Comparison of ENCODE assay signal across 17 mouse cellular contexts in genomic region chr5:100369093-100369492, GRCm38 (mm10). TPM values are rescaled to one million over a fixed set of nuclear protein-coding genes. Genes with fewer than 3 reads are reported as not detected.
DNase-seq lines count a peak whose midpoint lies in the region; ATAC-seq and TF ChIP-seq lines count a peak whose summit lies in the region.
"Had no signal": no experiment of that assay in that cellular context is flagged by ENCODE, and none has a peak within 500 bp of the region (broad histone marks: within the 10 kb centered on the region; RNA-seq: fewer than 3 reads in every experiment).

No protein-coding gene starts in this region.

- no peak overlapping the region for H3K4me2 ChIP-seq in heart, embryonic 11.5 days
- no peak overlapping the region for H3K4me2 ChIP-seq in lung, postnatal 0 days (replicated peaks; ENCODE audit: low read depth, low read length)
- H3K4me2 ChIP-seq: embryonic facial prominence, embryonic 13.5 days; hindbrain, embryonic 15.5 days; liver, embryonic 15.5 days; midbrain, embryonic 15.5 days had no signal

- H3K36me3 ChIP-seq in heart, embryonic 11.5 days (ENCODE audit: control insufficient read depth, insufficient read depth, low read length): peaks cover 36% of the 10 kb centered on the region
- peaks cover 21% of the 10 kb centered on the region; the same call in 1 of the 2 replicates for H3K36me3 ChIP-seq in lung, postnatal 0 days (ENCODE audit: insufficient read depth, low read length)

- peak; percentile 22 to 47 for DNase-seq in heart, adult 18-20 months
- peak; percentile 18 for DNase-seq in thymus, postnatal 4 days
- DNase-seq in thymus, adult 18-20 months: no peak
- peak; percentile 63 for DNase-seq in lung, postnatal 0 days (ENCODE audit: low spot score)
- no peak for DNase-seq in Muller cell, postnatal 12 days (ENCODE audit: inconsistent ontology term)
- DNase-seq: adrenal gland, adult 2 months; thymus, postnatal 25 days had no signal

- no peak for TF ChIP-seq CTCF in lung, postnatal 0 days (IDR thresholded peaks at IDR 0.05)

- no peaks in the 10 kb centered on the region for H3K9me3 ChIP-seq in heart, embryonic 11.5 days (replicated peaks; ENCODE audit: control insufficient read depth, low read length)
- no peaks in the 10 kb centered on the region for H3K9me3 ChIP-seq in lung, postnatal 0 days (ENCODE audit: low read length)
- H3K9me3 ChIP-seq: embryonic facial prominence, embryonic 13.5 days; forebrain, embryonic 10.5 days; hindbrain, embryonic 15.5 days; liver, embryonic 15.5 days; megakaryocyte, embryonic 14.5 days; midbrain, embryonic 15.5 days had no signal

- H3K4me3 ChIP-seq in heart, embryonic 11.5 days (ENCODE audit: low read depth, low read length): no peak overlapping the region
- no peak overlapping the region for H3K4me3 ChIP-seq in lung, postnatal 0 days (ENCODE audit: low read depth, low read length)
- H3K4me3 ChIP-seq: embryonic facial prominence, embryonic 13.5 days; forebrain, embryonic 10.5 days; hindbrain, embryonic 15.5 days; left cerebral cortex, adult 2 months; liver, embryonic 15.5 days; megakaryocyte, embryonic 14.5 days; midbrain, embryonic 15.5 days had no signal

- no peaks in the 10 kb centered on the region for H3K27me3 ChIP-seq in heart, embryonic 11.5 days (ENCODE audit: control insufficient read depth, insufficient read depth, low read length)
- no peaks in the 10 kb centered on the region for H3K27me3 ChIP-seq in lung, postnatal 0 days (replicated peaks; ENCODE audit: insufficient read depth, low read length)
- H3K27me3 ChIP-seq: embryonic facial prominence, embryonic 13.5 days; hindbrain, embryonic 15.5 days; liver, embryonic 15.5 days; megakaryocyte, embryonic 14.5 days; midbrain, embryonic 15.5 days had no signal

- no peak overlapping the region for H3K9ac ChIP-seq in heart, embryonic 11.5 days (ENCODE audit: low read depth, low read length)
- H3K9ac ChIP-seq in lung, postnatal 0 days (replicated peaks; ENCODE audit: low read depth): no peak overlapping the region
- H3K9ac ChIP-seq: embryonic facial prominence, embryonic 13.5 days; hindbrain, embryonic 15.5 days; liver, embryonic 15.5 days; midbrain, embryonic 15.5 days had no signal

- no peaks in the 10 kb centered on the region for H3K4me1 ChIP-seq in heart, embryonic 11.5 days (ENCODE audit: control insufficient read depth, insufficient read depth, low read length)
- H3K4me1 ChIP-seq in lung, postnatal 0 days (ENCODE audit: insufficient read depth, low read depth, low read length): no peaks in the 10 kb centered on the region
- H3K4me1 ChIP-seq: embryonic facial prominence, embryonic 13.5 days; forebrain, embryonic 10.5 days; hindbrain, embryonic 15.5 days; liver, embryonic 15.5 days; midbrain, embryonic 15.5 days had no signal

- ATAC-seq in heart, embryonic 11.5 days (replicated peaks; ENCODE audit: insufficient number of reproducible peaks, low FRiP score, low TSS enrichment): no peak
- ATAC-seq in lung, postnatal 0 days: peak; percentile 66
- no peak for ATAC-seq in CD4-positive, CD25-positive, alpha-beta regulatory T cell, adult 4 months
- ATAC-seq: intestine, embryonic 16.5 days; midbrain, embryonic 15.5 days had no signal

- no peak for TF ChIP-seq EP300 in lung, postnatal 0 days (IDR thresholded peaks at IDR 0.05)

- H3K27ac ChIP-seq in heart, embryonic 11.5 days (ENCODE audit: low read depth, low read length): no peak overlapping the region
- peak overlapping the region; percentile 20; the same call in 1 of the 2 replicates for H3K27ac ChIP-seq in lung, postnatal 0 days (ENCODE audit: low read length)
- H3K27ac ChIP-seq: embryonic facial prominence, embryonic 13.5 days; forebrain, embryonic 10.5 days; hindbrain, embryonic 15.5 days; left cerebral cortex, adult 2 months; liver, embryonic 15.5 days; midbrain, embryonic 15.5 days had no signal

- WGBS in heart, embryonic 11.5 days (ENCODE audit: insufficient replicate concordance): 86% methylated on average over 6 of the region's 6 CpGs
- WGBS in lung, postnatal 0 days: 52% methylated on average over 6 of the region's 6 CpGs

RNA-seq across cellular contexts. Expression of gene Sec31a, which starts 46.9 kb away (rescaled TPM):
- total RNA-seq in heart, adult 18-20 months (2021): 100 to 1,000 TPM in 1 of 2 experiments, 10 to 100 TPM in 1; 93.5 to 101 TPM
- polyA plus RNA-seq in heart, embryonic 11.5 days (2014; fragmentation: Nextera tagmentation; extraction: Ambion mirVana): 154 and 190 TPM in 2 replicates
- 94.8 and 96.3 TPM in 2 replicates for polyA plus RNA-seq in lung, postnatal 0 days (2015; fragmentation: Nextera tagmentation; extraction: Ambion mirVana)
- 100 to 1,000 TPM in 1 of 2 experiments, 10 to 100 TPM in 1; 92.6 to 140 TPM for polyA plus RNA-seq in CD4-positive, CD25-positive, alpha-beta regulatory T cell, adult 4 months (2017; shearing (Covaris generic))

Comparison
In these comparisons a context has a peak if more than half of its experiments do, and no peak if none do; other contexts are left out.
1. DNase-seq: peak in heart, adult 18-20 months (2 of 2), thymus, postnatal 4 days (single experiment) and lung, postnatal 0 days (single experiment); none in thymus, adult 18-20 months (0 of 2) and Muller cell, postnatal 12 days (single experiment).